Mouse (Mus musculus) stomach, postnatal 0 days (tissue): ENCODE measurements around the gene Rxrb.

Experiments used
- CTCF ChIP-seq: IDR thresholded peaks from 2 replicates; pipeline ENCODE4 v1.5.1; 2016; ENCODE audit warnings: antibody characterized with exemption, low read depth, mild to moderate bottlenecking, moderate library complexity
- EP300 ChIP-seq: optimal IDR thresholded peaks from 2 replicates; pipeline ENCODE3; 2016; ENCODE audit warnings: antibody characterized with exemption

- TF ChIP-seq CTCF = peak; percentile 85
- TF ChIP-seq EP300 = no peak
These were observed 39.6 kb upstream of the Rxrb start for GRCm38 (mm10) chr17:33991788-33992664.
